Mouse (Mus musculus): ENCODE results near the gene Slc9a9. TPM values are rescaled to one million over a fixed set of nuclear protein-coding genes. Genes with fewer than 3 reads are reported as not detected.

The Slc9a9 gene
- polyA plus RNA-seq, 2 experiments = 3.7 to 5.1 TPM

GRCm38 (mm10) chr9:94691311-94692087 lies 21.8 kb downstream of the Slc9a9 start:
- ATAC-seq (ENCODE audit: low FRiP score, low read depth) = no peak
- 38% methylated on average over 10 of the region's 10 CpGs for whole genome bisulfite sequencing

DNA sequence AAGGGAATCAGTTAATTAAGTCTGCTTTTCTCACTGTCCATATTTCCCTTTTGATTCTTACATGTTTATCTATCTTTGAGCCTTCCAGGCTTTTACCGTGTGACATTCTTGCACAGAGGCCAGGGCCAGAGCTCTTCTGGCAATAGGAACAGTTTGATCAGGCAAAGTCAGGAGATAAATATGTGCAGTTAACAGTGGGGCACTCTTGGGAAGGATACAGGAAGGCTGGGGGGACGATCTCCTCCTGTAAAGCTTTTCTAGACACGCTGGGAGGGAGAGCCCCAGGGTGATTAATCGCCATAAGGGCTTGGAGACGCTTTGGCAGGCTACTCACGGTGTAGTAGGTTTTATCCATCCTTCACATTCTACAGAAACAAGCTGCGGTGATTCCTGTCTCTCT lies 22.4 kb downstream of the Slc9a9 start:
- no peak overlapping the region for H3K27ac ChIP-seq (replicated peaks; ENCODE audit: low read depth, low read length)
- H3K27me3 ChIP-seq (ENCODE audit: control insufficient read depth, insufficient read depth, low read length) = no peaks in the 10 kb centered on the region
- DNase-seq (ENCODE audit: low spot score) (no peak), ATAC-seq (ENCODE audit: low FRiP score, low read depth) (no peak)
- no peak overlapping the region for H3K4me3 ChIP-seq (replicated peaks; ENCODE audit: low read length)
- no peaks in the 10 kb centered on the region for H3K9me3 ChIP-seq (ENCODE audit: control insufficient read depth, low read length)
- H3K36me3 ChIP-seq (ENCODE audit: control insufficient read depth, insufficient read depth, low read length) = no peaks in the 10 kb centered on the region
- H3K4me1 ChIP-seq (ENCODE audit: control insufficient read depth, insufficient read depth, low read length) = no peaks in the 10 kb centered on the region
- TF ChIP-seq POLR2A (IDR thresholded peaks at IDR 0.05; ENCODE audit: borderline replicate concordance, extremely low read depth, insufficient read depth, insufficient read length) = no peak
- no peak overlapping the region for H3K9ac ChIP-seq (ENCODE audit: low read depth, low read length, severe bottlenecking)
- 21% methylated on average over 7 of the region's 7 CpGs for WGBS
- H3K4me2 ChIP-seq (replicated peaks; ENCODE audit: low read depth, low read length, severe bottlenecking) = no peak overlapping the region

More at GRCm38 (mm10) chr9:94691311-94692087, 21.8 kb downstream of the Slc9a9 start:
- Histone ChIP-seq H3K9me3 (ENCODE audit: control insufficient read depth, low read length) (no peaks in the 10 kb centered on the region), H3K4me3 (replicated peaks; ENCODE audit: low read length) (no peak overlapping the region), H3K9ac (ENCODE audit: low read depth, low read length, severe bottlenecking) (no peak overlapping the region), H3K4me1 (ENCODE audit: control insufficient read depth, insufficient read depth, low read length) (no peaks in the 10 kb centered on the region), H3K27ac (replicated peaks; ENCODE audit: low read depth, low read length) (no peak overlapping the region), H3K4me2 (replicated peaks; ENCODE audit: low read depth, low read length, severe bottlenecking) (no peak overlapping the region), H3K36me3 (ENCODE audit: control insufficient read depth, insufficient read depth, low read length) (no peaks in the 10 kb centered on the region), H3K27me3 (ENCODE audit: control insufficient read depth, insufficient read depth, low read length) (no peaks in the 10 kb centered on the region)
- DNase-seq (ENCODE audit: low spot score) = no peak
- no peak for TF ChIP-seq POLR2A (IDR thresholded peaks at IDR 0.05; ENCODE audit: borderline replicate concordance, extremely low read depth, insufficient read depth, insufficient read length)

DNA sequence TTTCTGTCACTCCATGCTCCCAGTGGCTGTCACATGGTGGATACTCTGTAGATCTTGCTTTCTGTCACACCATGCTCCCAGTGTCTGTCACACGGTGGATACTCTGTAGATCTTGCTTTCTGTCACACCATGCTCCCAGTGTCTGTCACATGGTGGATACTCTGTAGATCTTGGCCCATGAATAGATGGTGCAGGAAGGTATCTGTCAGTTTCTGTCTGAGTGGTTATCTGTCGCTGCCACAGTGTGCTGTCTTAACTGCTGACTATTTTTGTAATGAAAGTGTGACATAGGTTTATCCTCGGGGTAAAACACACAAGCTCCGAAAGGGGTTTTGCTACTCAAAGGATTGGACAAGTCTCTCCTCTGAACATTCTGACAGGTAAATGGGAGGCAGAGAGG lies 24.5 kb downstream of the Slc9a9 start:
- ATAC-seq (ENCODE audit: low FRiP score, low read depth) (no peak), DNase-seq (ENCODE audit: low spot score) (no peak)
- Histone ChIP-seq H3K4me3 (replicated peaks; ENCODE audit: low read length) (no peak overlapping the region), H3K4me2 (replicated peaks; ENCODE audit: low read depth, low read length, severe bottlenecking) (no peak overlapping the region), H3K36me3 (ENCODE audit: control insufficient read depth, insufficient read depth, low read length) (no peaks in the 10 kb centered on the region), H3K27me3 (ENCODE audit: control insufficient read depth, insufficient read depth, low read length) (no peaks in the 10 kb centered on the region), H3K9me3 (ENCODE audit: control insufficient read depth, low read length) (no peaks in the 10 kb centered on the region), H3K27ac (replicated peaks; ENCODE audit: low read depth, low read length) (no peak overlapping the region), H3K9ac (ENCODE audit: low read depth, low read length, severe bottlenecking) (no peak overlapping the region), H3K4me1 (ENCODE audit: control insufficient read depth, insufficient read depth, low read length) (no peaks in the 10 kb centered on the region)
- no peak for TF ChIP-seq POLR2A (IDR thresholded peaks at IDR 0.05; ENCODE audit: borderline replicate concordance, extremely low read depth, insufficient read depth, insufficient read length)
- 81% methylated on average over 4 of the region's 4 CpGs for WGBS

DNA sequence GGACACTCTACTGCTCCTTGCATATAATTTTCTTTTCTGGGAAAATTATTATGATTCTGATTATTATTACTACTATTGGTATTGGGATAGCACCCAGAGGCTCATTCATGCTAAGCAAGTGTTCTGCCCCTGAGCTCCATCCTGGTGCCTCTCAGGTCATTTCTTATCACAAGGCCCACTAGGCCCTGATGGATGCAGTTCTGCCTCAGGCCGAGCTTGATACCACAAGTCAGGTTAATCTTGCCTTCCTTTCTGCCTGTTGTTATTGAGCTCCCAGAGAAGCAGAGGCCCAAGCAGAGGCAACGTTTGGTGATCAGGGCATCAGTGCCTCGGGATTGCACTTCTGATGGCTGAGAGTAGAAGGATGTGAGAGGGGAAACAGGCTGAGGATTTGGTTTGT lies 25.3 kb downstream of the Slc9a9 start:
- 67% methylated on average over 3 of the region's 3 CpGs for WGBS
- no peak for TF ChIP-seq POLR2A (IDR thresholded peaks at IDR 0.05; ENCODE audit: borderline replicate concordance, extremely low read depth, insufficient read depth, insufficient read length)
- Histone ChIP-seq H3K27me3 (ENCODE audit: control insufficient read depth, insufficient read depth, low read length) (no peaks in the 10 kb centered on the region), H3K4me1 (ENCODE audit: control insufficient read depth, insufficient read depth, low read length) (no peaks in the 10 kb centered on the region), H3K4me3 (replicated peaks; ENCODE audit: low read length) (no peak overlapping the region), H3K27ac (replicated peaks; ENCODE audit: low read depth, low read length) (no peak overlapping the region), H3K4me2 (replicated peaks; ENCODE audit: low read depth, low read length, severe bottlenecking) (no peak overlapping the region), H3K36me3 (ENCODE audit: control insufficient read depth, insufficient read depth, low read length) (no peaks in the 10 kb centered on the region), H3K9ac (ENCODE audit: low read depth, low read length, severe bottlenecking) (no peak overlapping the region), H3K9me3 (ENCODE audit: control insufficient read depth, low read length) (no peaks in the 10 kb centered on the region)
- DNase-seq (ENCODE audit: low spot score) (no peak), ATAC-seq (ENCODE audit: low FRiP score, low read depth) (no peak)

- no peak overlapping the region for H3K27ac ChIP-seq (replicated peaks; ENCODE audit: low read depth, low read length)
- 75% methylated on average over 9 of the region's 9 CpGs for WGBS
- TF ChIP-seq POLR2A (IDR thresholded peaks at IDR 0.05; ENCODE audit: borderline replicate concordance, extremely low read depth, insufficient read depth, insufficient read length) = no peak
- H3K9me3 ChIP-seq (ENCODE audit: control insufficient read depth, low read length) = no peaks in the 10 kb centered on the region
- no peaks in the 10 kb centered on the region for H3K4me1 ChIP-seq (ENCODE audit: control insufficient read depth, insufficient read depth, low read length)
- H3K4me3 ChIP-seq (replicated peaks; ENCODE audit: low read length) = no peak overlapping the region
- H3K27me3 ChIP-seq (ENCODE audit: control insufficient read depth, insufficient read depth, low read length) = no peaks in the 10 kb centered on the region
- H3K4me2 ChIP-seq (replicated peaks; ENCODE audit: low read depth, low read length, severe bottlenecking) = no peak overlapping the region
- H3K9ac ChIP-seq (ENCODE audit: low read depth, low read length, severe bottlenecking) = no peak overlapping the region
- DNase-seq (ENCODE audit: low spot score) = no peak
- no peaks in the 10 kb centered on the region for H3K36me3 ChIP-seq (ENCODE audit: control insufficient read depth, insufficient read depth, low read length)
- ATAC-seq (ENCODE audit: low FRiP score, low read depth) = no peak
Observed at GRCm38 (mm10) chr9:94696539-94697079, 26.9 kb downstream of the Slc9a9 start.
